Mouse (Mus musculus) left cerebral cortex, adult 6 months (tissue): ENCODE results near the gene Fam240b. TPM values are rescaled to one million over a fixed set of nuclear protein-coding genes. Genes with fewer than 3 reads are reported as not detected.

ENCODE experiments used
- long read RNA-seq, 2 experiments: library from polyadenylated mRNA; unstranded; transcript quantifications; one replicate each; pipeline ENCODE4 v2.0.0; 2019 to 2020
- polyA plus RNA-seq: library from polyadenylated mRNA; unstranded; fragments of <200 nt; fragmentation: Nextera tagmentation; gene quantifications from 2 replicates; pipeline ENCODE4 v1.2.3, GENCODE M21; 2021

The Fam240b gene
- not detected in 2 replicates for polyA plus RNA-seq
- long read RNA-seq, experiment 1: 0 reads
- long read RNA-seq, experiment 2: 0 reads

GRCm38 (mm10) chr13:64497692-64498091 is at the start of gene Fam240b:
Fam240b (minus strand) TSS chr13:64497792.

GRCm38 (mm10) chr13:64432017-64432995 is 65.3 kb downstream of the Fam240b start, which contains the start of gene Cdk20:
Cdk20 (plus strand) TSS chr13:64432314.

Other genes with a start within 250 kb of the Fam240b start
- gene Cdc14b, start 222.5 kb downstream of the Fam240b start, polyA plus RNA-seq: 1.4 and 1.5 TPM in 2 replicates
- 23.9 and 24.9 TPM in 2 replicates for gene Aaed1, start 185.1 kb downstream of the Fam240b start, polyA plus RNA-seq
- 102 and 134 TPM in 2 replicates for gene Ctsl, start 126.9 kb downstream of the Fam240b start, polyA plus RNA-seq
- gene Cdk20, start 65.5 kb downstream of the Fam240b start, polyA plus RNA-seq: 8.2 and 8.5 TPM in 2 replicates